Mouse (Mus musculus) hindbrain, embryonic 15.5 days (tissue): ENCODE results near the gene 2300009A05Rik. TPM values are rescaled to one million over a fixed set of nuclear protein-coding genes. Genes with fewer than 3 reads are reported as not detected.

Experiments
- ATAC-seq: fragments of 200-750 bp; cut with Nextera tagmentation; 2 replicates; pipeline ENCODE4 v1.8.0; 2017; ENCODE audit warnings: low read depth, moderate number of reproducible peaks, moderate TSS enrichment; ENCODE audit not compliant: low FRiP score
- H3K27ac ChIP-seq: fragments of 300-500 bp; sonication (generic); replicated peaks from 2 replicates; pipeline ENCODE4 v1.5.1; 2015; ENCODE audit warnings: mild to moderate bottlenecking, inconsistent platforms
- H3K27me3 ChIP-seq: fragments of 300-500 bp; sonication (generic); 2 replicates; pipeline ENCODE4 v1.6.1; 2015; ENCODE audit warnings: control low read depth, inconsistent platforms
- H3K36me3 ChIP-seq: fragments of 300-500 bp; sonication (generic); 2 replicates; pipeline ENCODE4 v1.6.1; 2015; ENCODE audit warnings: control low read depth, inconsistent platforms
- H3K4me1 ChIP-seq: fragments of 300-500 bp; sonication (generic); replicated peaks from 2 replicates; pipeline ENCODE4 v1.6.1; 2015; ENCODE audit warnings: control low read depth, inconsistent platforms
- H3K4me2 ChIP-seq: fragments of 300-500 bp; sonication (generic); 2 replicates; pipeline ENCODE4 v1.6.1; 2015; ENCODE audit warnings: moderate library complexity, mild to moderate bottlenecking, inconsistent platforms
- H3K4me3 ChIP-seq: fragments of 300-500 bp; sonication (generic); 2 replicates; pipeline ENCODE4 v1.5.1; 2015; ENCODE audit warnings: mild to moderate bottlenecking, inconsistent platforms
- H3K9ac ChIP-seq: fragments of 300-500 bp; sonication (generic); 2 replicates; pipeline ENCODE4 v1.6.1; 2015; ENCODE audit warnings: inconsistent platforms
- H3K9me3 ChIP-seq: fragments of 300-500 bp; sonication (generic); 2 replicates; pipeline ENCODE4 v1.6.1; 2016; ENCODE audit warnings: control low read depth, inconsistent platforms
- WGBS: fragments of 180-500 bp; shearing (Covaris S2); methylation state at CpG from one replicate; pipeline ENCODE4 v1.1.7; 2015; 5-methylcytosine and 5-hydroxymethylcytosine counted together
- polyA plus RNA-seq: library from polyadenylated mRNA; unstranded; fragments of >200 nt; fragmentation: Nextera tagmentation; extraction: Ambion mirVana; gene quantifications from 2 replicates; pipeline ENCODE4 v1.2.1, GENCODE M21; 2015

Gene 2300009A05Rik
- polyA plus RNA-seq, 1 experiment from 2014 or later, result 70.0 TPM

GRCm38 (mm10) chr9:63377270-63378142 lies 21.5 kb downstream of the 2300009A05Rik start, which contains the start of gene Map2k5:
Gene Map2k5, minus strand, starts transcription at chr9:63377902.
- 1% methylated on average over 58 of the region's 58 CpGs for WGBS
- H3K4me1 ChIP-seq, result peaks cover 39% of the 10 kb centered on the region
- no peaks in the 10 kb centered on the region for H3K9me3 ChIP-seq
- H3K4me2 ChIP-seq, result peak within 1 kb of the TSS; percentile 90
- no peaks in the 10 kb centered on the region for H3K27me3 ChIP-seq
- H3K36me3 ChIP-seq, result no peaks in the 10 kb centered on the region
- H3K9ac ChIP-seq, result peak within 1 kb of the TSS; percentile 72
- peak within 1 kb of the TSS; percentile 71 for H3K4me3 ChIP-seq
- peak; percentile 95 for ATAC-seq
- peak within 1 kb of the TSS; percentile 83 for H3K27ac ChIP-seq

- peaks cover 35% of the 10 kb centered on the region for H3K4me1 ChIP-seq
- no peak for ATAC-seq
- WGBS, result 93% methylated on average over 2 of the region's 2 CpGs
Measured at GRCm38 (mm10) chr9:63373315-63373714, 25.7 kb downstream of the 2300009A05Rik start.

GRCm38 (mm10) chr9:63372541-63372940 lies 26.5 kb downstream of the 2300009A05Rik start:
- WGBS, result 51% methylated on average over 8 of the region's 8 CpGs

More at GRCm38 (mm10) chr9:63373315-63373714, 25.7 kb downstream of the 2300009A05Rik start:
- Histone ChIP-seq H3K4me3 (no peak overlapping the region), H3K27ac (no peak overlapping the region), H3K9ac (no peak overlapping the region), H3K4me2 (no peak overlapping the region), H3K36me3 (0 out of 2 replicates have a peak, but pooled peaks cover 6% of the 10 kb centered on the region), H3K9me3 (no peaks in the 10 kb centered on the region), H3K27me3 (no peaks in the 10 kb centered on the region)

GRCm38 (mm10) chr9:63360410-63360809 lies 38.6 kb downstream of the 2300009A05Rik start:
- H3K36me3 ChIP-seq, result no peaks in the 10 kb centered on the region; the same call in 1 of the 2 replicates
- H3K9me3 ChIP-seq, result no peaks in the 10 kb centered on the region
- no peak overlapping the region for H3K27ac ChIP-seq
- 50% methylated on average over 3 of the region's 3 CpGs for WGBS
- H3K9ac ChIP-seq, result no peak overlapping the region
- H3K4me1 ChIP-seq, result no peaks in the 10 kb centered on the region
- H3K4me3 ChIP-seq, result no peak overlapping the region
- H3K27me3 ChIP-seq, result no peaks in the 10 kb centered on the region
- no peak for ATAC-seq
- no peak overlapping the region for H3K4me2 ChIP-seq

More at GRCm38 (mm10) chr9:63372541-63372940, 26.5 kb downstream of the 2300009A05Rik start:
- Histone ChIP-seq H3K27me3 (no peaks in the 10 kb centered on the region), H3K4me2 (no peak overlapping the region), H3K27ac (no peak overlapping the region), H3K4me3 (no peak overlapping the region), H3K9ac (no peak overlapping the region), H3K36me3 (0 out of 2 replicates have a peak, but pooled peaks cover 6% of the 10 kb centered on the region), H3K9me3 (no peaks in the 10 kb centered on the region), H3K4me1 (peaks cover 34% of the 10 kb centered on the region)
- no peak for ATAC-seq

GRCm38 (mm10) chr9:63359016-63359415 lies 40.0 kb downstream of the 2300009A05Rik start:
- Histone ChIP-seq H3K27me3 (no peaks in the 10 kb centered on the region), H3K9ac (no peak overlapping the region)

GRCm38 (mm10) chr9:63356721-63357120 lies 42.3 kb downstream of the 2300009A05Rik start:
- H3K9ac ChIP-seq, result no peak overlapping the region
- H3K36me3 ChIP-seq, result no peaks in the 10 kb centered on the region
- no peak for ATAC-seq
- H3K27me3 ChIP-seq, result no peaks in the 10 kb centered on the region
- H3K27ac ChIP-seq, result no peak overlapping the region
- H3K9me3 ChIP-seq, result no peaks in the 10 kb centered on the region
- 71% methylated on average over 4 of the region's 4 CpGs for WGBS
- H3K4me1 ChIP-seq, result no peaks in the 10 kb centered on the region
- no peak overlapping the region for H3K4me3 ChIP-seq
- no peak overlapping the region for H3K4me2 ChIP-seq

More at GRCm38 (mm10) chr9:63359016-63359415, 40.0 kb downstream of the 2300009A05Rik start:
- 75% methylated on average over 5 of the region's 5 CpGs for WGBS
- H3K9me3 ChIP-seq, result no peaks in the 10 kb centered on the region
- H3K4me2 ChIP-seq, result no peak overlapping the region
- no peaks in the 10 kb centered on the region for H3K4me1 ChIP-seq
- no peak for ATAC-seq
- no peaks in the 10 kb centered on the region for H3K36me3 ChIP-seq
- no peak overlapping the region for H3K27ac ChIP-seq
- H3K4me3 ChIP-seq, result no peak overlapping the region

GRCm38 (mm10) chr9:63356278-63356677 lies 42.8 kb downstream of the 2300009A05Rik start:
- WGBS, result 50% methylated on average over 9 of the region's 9 CpGs
- ATAC-seq, result no peak

GRCm38 (mm10) chr9:63354168-63354567 lies 44.9 kb downstream of the 2300009A05Rik start:
- Histone ChIP-seq H3K36me3 (no peaks in the 10 kb centered on the region), H3K27me3 (no peaks in the 10 kb centered on the region), H3K4me2 (no peak overlapping the region), H3K9me3 (no peaks in the 10 kb centered on the region), H3K4me1 (no peaks in the 10 kb centered on the region), H3K27ac (no peak overlapping the region), H3K9ac (no peak overlapping the region), H3K4me3 (no peak overlapping the region)
- no peak for ATAC-seq
- WGBS, result 84% methylated on average over 4 of the region's 4 CpGs

More at GRCm38 (mm10) chr9:63356278-63356677, 42.8 kb downstream of the 2300009A05Rik start:
- no peaks in the 10 kb centered on the region for H3K36me3 ChIP-seq
- no peak overlapping the region for H3K9ac ChIP-seq
- no peaks in the 10 kb centered on the region for H3K9me3 ChIP-seq
- H3K4me1 ChIP-seq, result no peaks in the 10 kb centered on the region
- H3K27me3 ChIP-seq, result no peaks in the 10 kb centered on the region
- no peak overlapping the region for H3K4me2 ChIP-seq
- H3K4me3 ChIP-seq, result no peak overlapping the region
- H3K27ac ChIP-seq, result no peak overlapping the region

- ATAC-seq, result no peak
- H3K4me3 ChIP-seq, result no peak overlapping the region
- H3K36me3 ChIP-seq, result no peaks in the 10 kb centered on the region
- WGBS, result 96% methylated on average over 8 of the region's 8 CpGs
- no peaks in the 10 kb centered on the region for H3K9me3 ChIP-seq
- H3K9ac ChIP-seq, result no peak overlapping the region
- H3K27me3 ChIP-seq, result no peaks in the 10 kb centered on the region
- H3K27ac ChIP-seq, result no peak overlapping the region
- no peak overlapping the region for H3K4me2 ChIP-seq
- peaks cover 20% of the 10 kb centered on the region for H3K4me1 ChIP-seq
Measured at GRCm38 (mm10) chr9:63350030-63350429, 49.0 kb downstream of the 2300009A05Rik start.

GRCm38 (mm10) chr9:63349241-63349640 lies 49.8 kb downstream of the 2300009A05Rik start:
- H3K4me2 ChIP-seq, result no peak overlapping the region
- H3K9ac ChIP-seq, result no peak overlapping the region
- no peaks in the 10 kb centered on the region for H3K27me3 ChIP-seq
- no peak overlapping the region for H3K4me3 ChIP-seq
- no peak overlapping the region for H3K27ac ChIP-seq
- no peak for ATAC-seq
- H3K9me3 ChIP-seq, result no peaks in the 10 kb centered on the region
- H3K36me3 ChIP-seq, result no peaks in the 10 kb centered on the region
- 83% methylated on average over 3 of the region's 3 CpGs for WGBS
- H3K4me1 ChIP-seq, result peaks cover 20% of the 10 kb centered on the region

GRCm38 (mm10) chr9:63348146-63348545 lies 50.9 kb downstream of the 2300009A05Rik start:
- no peak for ATAC-seq
- H3K4me1 ChIP-seq, result peaks cover 20% of the 10 kb centered on the region
- no peak overlapping the region for H3K4me3 ChIP-seq
- no peak overlapping the region for H3K4me2 ChIP-seq
- WGBS, result 81% methylated on average over 1 of the region's 1 CpGs
- no peaks in the 10 kb centered on the region for H3K9me3 ChIP-seq
- no peaks in the 10 kb centered on the region for H3K36me3 ChIP-seq
- no peak overlapping the region for H3K9ac ChIP-seq
- H3K27ac ChIP-seq, result no peak overlapping the region
- H3K27me3 ChIP-seq, result no peaks in the 10 kb centered on the region

- 81% methylated on average over 6 of the region's 6 CpGs for WGBS
- H3K4me2 ChIP-seq, result no peak overlapping the region
- peaks cover 20% of the 10 kb centered on the region for H3K4me1 ChIP-seq
Measured at GRCm38 (mm10) chr9:63346029-63346428, 53.0 kb downstream of the 2300009A05Rik start.

More at GRCm38 (mm10) chr9:63346029-63346428, 53.0 kb downstream of the 2300009A05Rik start:
- H3K36me3 ChIP-seq, result no peaks in the 10 kb centered on the region
- H3K27me3 ChIP-seq, result no peaks in the 10 kb centered on the region
- ATAC-seq, result no peak
- no peak overlapping the region for H3K4me3 ChIP-seq
- H3K9me3 ChIP-seq, result no peaks in the 10 kb centered on the region
- no peak overlapping the region for H3K9ac ChIP-seq
- 0 out of 2 replicates have a peak overlapping the region, but pooled peaks have one; percentile 20 for H3K27ac ChIP-seq
